Mouse (Mus musculus) CD8-positive naive resting alpha-beta T cell, adult 2 months (primary cell): ENCODE results near the gene Wdr48.

Experiments
- DNase-seq, 2 experiments: peaks; one replicate each; pipeline ENCODE4 v3.0.0; 2022; ENCODE audit warnings: low read depth in 2 of 2, low spot score in 2 of 2

Gene Wdr48

GRCm38 (mm10) chr9:119894339-119895009 lies at the start of gene Wdr48:
Gene Wdr48 (plus strand): TSS chr9:119894878.
- DNase-seq, result peak; percentile 96 to 98

DNA sequence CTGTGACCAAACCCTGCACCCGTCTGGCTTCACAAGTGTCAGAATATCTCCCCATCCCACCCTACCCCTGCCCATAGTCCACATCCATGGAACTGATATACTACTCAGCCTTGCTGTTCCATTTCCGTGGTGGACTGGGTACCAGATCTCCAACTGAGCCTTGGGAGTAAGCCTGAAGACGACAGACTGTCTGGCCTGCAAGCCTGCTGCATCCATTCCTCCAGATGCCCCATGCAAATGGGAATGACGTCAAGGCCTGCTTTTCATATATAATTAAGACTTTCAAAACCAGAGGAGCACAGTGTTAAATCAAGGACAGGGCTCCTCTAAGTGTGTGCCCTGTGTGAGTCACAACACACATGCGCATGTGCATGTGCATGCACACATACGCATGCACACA lies 47.5 kb upstream of the Wdr48 start:
- no peak for DNase-seq

- DNase-seq, result no peak
These were observed 46.0 kb upstream of the Wdr48 start for GRCm38 (mm10) chr9:119848671-119849070.

DNA sequence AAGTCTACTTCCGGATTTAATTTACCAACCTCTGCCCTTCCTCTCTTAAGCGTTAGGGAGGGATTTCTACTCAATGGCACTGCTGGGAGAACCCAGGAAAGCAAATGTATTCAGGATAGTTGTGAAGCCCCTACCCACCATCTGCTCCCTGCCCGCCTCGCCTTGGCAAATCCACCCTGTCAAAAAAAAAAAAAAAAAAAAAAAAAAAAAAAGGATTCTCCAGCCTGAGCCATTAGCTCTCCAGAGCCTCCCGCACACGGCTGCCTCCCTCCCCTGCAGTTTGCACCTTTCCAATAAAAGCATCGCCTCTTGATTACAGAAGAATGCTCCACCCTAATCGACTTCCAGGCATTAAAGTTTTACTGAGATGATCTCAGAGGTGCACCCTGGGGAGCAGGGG lies 45.5 kb upstream of the Wdr48 start:
- no peak for DNase-seq

DNA sequence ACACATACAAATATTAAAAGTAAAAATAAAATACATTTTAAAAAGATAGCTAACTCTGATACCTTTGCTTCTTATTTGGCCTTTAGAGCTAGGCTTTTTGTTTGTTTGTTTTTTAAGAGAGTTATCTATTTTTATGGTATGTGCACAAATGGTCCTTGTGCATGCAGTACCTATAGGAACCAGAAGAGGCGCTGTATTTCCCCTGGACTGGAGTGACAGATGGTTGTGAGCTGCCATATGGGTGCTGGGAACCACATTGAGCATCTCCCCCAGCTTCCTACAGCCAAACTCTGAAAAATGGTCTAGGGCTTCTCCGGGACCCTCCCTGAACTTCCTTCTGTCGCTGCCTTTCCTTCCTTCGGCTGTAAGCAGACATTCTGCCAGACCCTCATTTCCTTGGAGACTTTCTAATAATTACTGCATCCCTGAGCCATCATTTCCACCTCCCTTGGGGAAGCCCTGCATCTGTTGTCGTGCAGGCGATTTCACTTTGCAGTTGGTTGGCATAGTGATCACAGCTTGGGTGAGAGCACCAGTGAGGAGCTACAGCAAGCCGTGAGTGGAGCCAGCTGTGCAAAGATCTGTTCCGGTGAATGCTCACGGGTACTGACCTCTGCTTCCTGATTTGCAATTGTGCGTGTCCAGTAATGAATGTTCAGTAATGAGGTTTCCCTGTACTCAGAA lies 42.2 kb upstream of the Wdr48 start:
- no peak for DNase-seq

- no peak for DNase-seq
These were observed 41.4 kb upstream of the Wdr48 start for GRCm38 (mm10) chr9:119853071-119853846.

DNA sequence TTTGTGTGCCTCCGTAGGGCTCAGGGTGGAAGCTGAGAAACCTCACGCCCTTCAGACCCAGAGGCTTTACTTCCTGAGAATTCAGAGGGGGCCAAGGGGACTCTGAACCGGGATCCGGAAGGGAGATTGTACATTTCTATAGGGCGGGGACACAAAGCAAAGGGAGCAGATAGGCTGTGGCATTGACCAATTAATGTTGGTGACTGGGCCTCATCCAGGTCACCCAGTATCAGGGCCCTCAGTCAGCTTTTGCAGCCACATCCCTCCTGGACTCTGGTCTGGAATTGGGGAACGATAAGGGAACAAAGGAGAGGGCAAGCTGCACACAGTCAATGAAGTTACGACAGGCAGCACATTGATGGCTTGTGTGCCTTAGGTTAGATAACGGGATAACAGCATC lies 40.5 kb upstream of the Wdr48 start:
- no peak for DNase-seq

- DNase-seq, result no peak
These were observed 7.4 kb upstream of the Wdr48 start for GRCm38 (mm10) chr9:119887144-119887901.

GRCm38 (mm10) chr9:119888843-119889246 lies 5.8 kb upstream of the Wdr48 start:
- no peak for DNase-seq

- DNase-seq, result no peak
These were observed 5.2 kb upstream of the Wdr48 start for GRCm38 (mm10) chr9:119889446-119889845.

DNA sequence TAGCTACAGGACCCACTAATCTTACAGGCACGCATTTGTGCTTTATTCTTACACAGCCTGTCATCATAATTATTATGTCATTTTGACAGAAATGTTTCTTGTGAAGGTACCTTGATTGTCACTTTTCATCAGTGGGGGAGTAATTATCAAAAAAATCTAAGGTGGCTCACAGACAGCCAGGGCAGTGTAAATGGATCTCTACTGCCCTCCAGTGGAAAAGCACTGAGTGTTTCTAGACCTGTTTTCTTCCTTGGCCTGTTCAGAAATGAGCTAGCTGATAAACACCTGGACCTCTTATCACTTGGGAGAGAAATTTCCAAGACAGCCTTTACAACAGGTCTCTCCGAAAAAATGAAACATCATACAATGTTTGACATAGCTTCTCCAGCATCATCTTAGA lies 4.0 kb upstream of the Wdr48 start:
- DNase-seq, result peak in 1 of 2 experiments; percentile 49

GRCm38 (mm10) chr9:119893881-119894280 lies 797 bp upstream of the Wdr48 start:
- no peak for DNase-seq

DNA sequence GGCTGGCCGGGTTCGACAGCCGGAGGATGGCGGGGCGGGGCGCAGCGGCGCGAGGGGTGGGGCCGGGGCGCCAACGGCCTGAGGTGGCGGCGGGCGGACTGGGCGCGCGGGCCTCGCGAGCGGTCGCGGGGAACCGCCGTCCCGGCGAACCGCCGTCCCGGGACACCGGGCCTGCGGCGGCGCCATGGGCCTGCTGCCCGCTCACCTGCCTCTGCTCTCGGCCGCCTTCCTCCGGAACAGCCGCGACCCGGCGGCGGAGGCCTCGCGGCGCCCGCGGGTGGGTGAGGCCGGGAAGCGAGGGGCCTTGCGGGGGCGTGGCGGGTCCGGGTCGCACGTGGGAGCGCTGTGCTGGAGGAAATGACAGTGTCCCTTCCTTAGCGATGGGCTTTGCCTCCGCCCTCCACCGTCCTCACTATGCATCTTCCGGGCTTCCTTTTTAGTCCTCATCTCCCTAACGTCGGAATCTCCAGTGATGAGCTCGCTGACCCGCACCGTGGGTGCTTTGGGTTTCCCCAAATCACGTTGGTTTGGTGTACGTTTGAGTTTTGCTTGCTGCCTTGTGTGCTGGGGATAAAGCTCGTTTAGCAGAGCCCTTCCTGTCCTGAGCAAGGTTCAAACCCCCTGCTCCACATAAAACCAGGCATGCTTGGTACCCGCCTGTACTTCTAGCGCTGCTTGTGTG lies 503 bp downstream of the Wdr48 start:
- peak; percentile 49 for DNase-seq

- no peak for DNase-seq
These were observed 4.8 kb downstream of the Wdr48 start for GRCm38 (mm10) chr9:119899446-119899845.

DNA sequence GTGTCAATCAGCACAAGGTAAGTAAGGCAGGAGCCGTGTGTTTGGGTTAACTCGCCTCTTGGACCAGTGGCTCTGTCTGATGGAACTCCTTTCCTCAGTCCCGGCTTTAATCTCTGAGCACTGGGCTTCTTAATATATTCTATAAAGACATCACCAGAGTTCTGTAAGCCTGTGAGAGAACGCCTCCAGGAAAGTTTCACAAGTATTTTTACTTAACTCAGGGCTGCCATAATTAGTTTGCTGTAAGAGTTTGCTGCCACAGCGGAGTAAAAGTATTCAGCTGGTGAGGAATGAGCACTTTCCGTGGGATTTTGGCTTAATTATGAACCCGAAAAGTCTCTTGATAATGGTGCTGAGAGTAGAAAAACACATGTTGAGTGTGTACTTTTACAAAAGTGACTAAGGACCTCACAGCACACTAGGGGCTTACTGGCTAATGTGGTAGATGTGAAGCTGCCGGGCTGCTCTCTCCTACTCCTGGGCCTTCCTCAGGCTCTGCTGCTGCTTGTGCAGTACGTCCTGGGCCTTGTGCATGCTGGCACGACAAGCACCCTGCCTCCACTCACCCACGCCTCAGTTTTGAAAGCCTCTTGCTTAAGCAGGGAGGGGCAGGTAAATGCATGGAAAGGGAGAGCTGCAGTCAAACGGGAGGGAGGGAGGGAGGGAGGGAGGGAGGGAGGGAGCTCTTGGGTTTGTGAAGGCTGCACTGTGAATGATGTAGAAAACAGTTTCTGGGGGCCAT lies 7.9 kb downstream of the Wdr48 start:
- no peak for DNase-seq

- DNase-seq, result no peak
These were observed 14.0 kb downstream of the Wdr48 start for GRCm38 (mm10) chr9:119908708-119909107.

GRCm38 (mm10) chr9:119909931-119910330 lies 15.3 kb downstream of the Wdr48 start:
- DNase-seq, result no peak

GRCm38 (mm10) chr9:119913087-119913838 lies 18.6 kb downstream of the Wdr48 start:
- DNase-seq, result no peak

- no peak for DNase-seq
These were observed 25.2 kb downstream of the Wdr48 start for GRCm38 (mm10) chr9:119919858-119920257.
